Mouse (Mus musculus) thymus, adult 2 months (tissue): ENCODE results near the gene Sh3bgrl3.

Experiments
- CTCF ChIP-seq: fragments of 200-500 bp; IDR thresholded peaks from 2 replicates; pipeline ENCODE4 v1.5.1; 2012; ENCODE audit warnings: mild to moderate bottlenecking, control low read depth, low read length, moderate library complexity, borderline replicate concordance; ENCODE audit not compliant: control insufficient read depth, poor library complexity, insufficient read depth; ENCODE audit errors: extremely low read depth
- POLR2A ChIP-seq: fragments of 200-500 bp; IDR thresholded peaks from 2 replicates; pipeline ENCODE4 v1.6.1; 2012; ENCODE audit warnings: mild to moderate bottlenecking, low read length, control low read depth, moderate library complexity; ENCODE audit not compliant: control insufficient read depth, poor library complexity, insufficient read depth; ENCODE audit errors: extremely low read depth

GRCm38 (mm10) chr4:134129482-134129881, 893 bp upstream of the Sh3bgrl3 start:
- TF ChIP-seq POLR2A = no peak
- no peak for TF ChIP-seq CTCF
